Mouse (Mus musculus): ENCODE measurements around the gene Sgsm1.
"Not testable (repeated sequence)": the region's sequence is repeated elsewhere in the genome, so short reads cannot be mapped to it uniquely, and the experiment has no call there.

Sgsm1 gene

DNA sequence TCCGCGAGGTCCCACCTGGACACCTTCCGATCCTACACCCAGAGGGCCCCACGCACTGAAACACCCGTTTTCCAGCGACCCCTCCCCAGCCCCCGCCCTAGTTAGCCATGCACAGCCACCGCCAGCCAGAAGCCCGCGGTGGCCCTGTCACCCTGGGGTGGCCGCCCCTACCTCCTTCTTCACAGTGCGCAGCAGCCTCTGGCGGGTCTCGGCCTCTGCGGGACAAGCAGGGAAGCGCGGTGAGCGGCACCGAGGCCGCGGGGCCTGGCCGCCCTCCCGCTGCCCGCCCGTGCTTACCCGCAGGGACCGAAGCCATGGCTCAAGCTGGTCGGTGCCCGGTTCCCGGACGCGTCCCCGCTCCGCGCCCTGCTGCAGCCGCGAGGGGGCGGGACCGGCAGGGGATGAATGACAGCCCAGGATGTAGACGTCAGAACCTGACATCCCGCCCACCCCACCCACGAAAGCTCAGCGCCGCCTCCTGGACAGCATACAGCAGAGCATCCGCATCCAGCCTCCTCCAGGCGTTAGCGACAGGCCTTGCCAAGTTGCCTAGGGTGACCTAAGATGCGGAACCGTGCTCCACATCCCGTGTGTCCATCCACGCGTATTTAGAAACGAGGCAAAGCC, at the start of gene Sgsm1:
TSS of gene Sgsm1 (minus strand) at position 410 of the 627 bp plus-strand sequence.
- DNase-seq (ENCODE audit: low read depth): no peak

DNA sequence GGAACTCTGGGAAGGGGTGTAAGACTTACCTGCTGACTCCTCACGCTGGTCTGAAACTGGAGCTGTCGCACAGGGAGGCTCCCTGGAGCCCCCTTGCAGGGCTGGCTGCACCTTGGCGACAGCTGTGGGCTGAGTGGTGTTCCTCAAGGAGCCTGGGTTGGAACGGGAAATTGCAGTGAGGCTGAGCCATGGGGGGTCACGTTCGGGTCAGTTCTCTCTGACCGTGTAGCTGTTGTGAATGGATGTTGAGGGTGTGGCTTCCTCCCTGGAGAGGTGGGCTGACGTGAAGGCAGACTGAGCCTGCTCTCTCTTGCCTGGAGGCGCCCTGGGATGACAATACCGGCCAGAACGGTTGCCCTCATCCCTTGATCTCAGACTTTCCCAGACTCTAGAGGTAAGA, 48.2 kb upstream of the Sgsm1 start:
- no peak for DNase-seq (ENCODE audit: low read depth)

DNA sequence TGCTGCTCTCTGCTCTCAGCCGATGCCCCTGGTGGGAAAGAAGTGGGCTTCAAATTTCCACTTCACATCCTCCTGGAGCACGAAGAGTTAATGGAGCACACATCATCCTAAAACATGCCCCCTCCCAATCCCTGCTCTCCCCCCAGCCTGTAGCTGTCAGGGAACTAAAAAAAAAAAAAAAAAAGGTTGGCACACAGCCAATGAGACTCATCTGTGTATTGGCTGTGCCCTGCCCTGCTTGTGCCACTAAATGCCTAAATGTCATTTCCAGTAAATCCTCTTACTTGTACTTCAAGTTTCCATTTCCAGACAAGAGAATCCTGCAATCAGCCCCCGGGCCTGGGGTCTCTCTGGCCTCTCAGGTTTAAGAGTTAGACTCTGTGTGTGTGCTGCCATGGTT, 47.1 kb upstream of the Sgsm1 start:
- DNase-seq (ENCODE audit: low read depth): no peak

DNA sequence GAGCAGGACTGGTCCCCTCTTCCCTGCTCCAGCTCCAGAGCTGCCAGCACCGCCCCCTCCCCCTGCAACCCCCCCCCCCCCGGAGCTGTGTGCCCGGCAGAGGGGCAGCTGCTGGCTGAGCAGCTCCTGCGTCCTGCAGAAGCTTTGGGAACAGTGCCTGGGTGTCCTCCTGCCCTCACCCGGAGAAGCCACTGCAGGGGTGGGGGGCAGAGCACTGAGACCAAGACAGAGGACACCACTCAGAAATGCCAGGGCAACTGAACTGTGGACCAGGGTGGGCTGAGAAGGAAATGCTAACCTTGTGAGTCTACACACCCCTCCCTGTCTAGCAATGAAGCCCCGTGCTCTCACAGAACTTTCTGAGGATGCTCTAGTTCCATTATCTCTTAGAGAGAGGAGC, 46.6 kb upstream of the Sgsm1 start, which contains the start of gene Aym1:
TSS of gene Aym1 (plus strand) at position 109 of the 400 bp plus-strand sequence.
- DNase-seq (ENCODE audit: low read depth): no peak

DNA sequence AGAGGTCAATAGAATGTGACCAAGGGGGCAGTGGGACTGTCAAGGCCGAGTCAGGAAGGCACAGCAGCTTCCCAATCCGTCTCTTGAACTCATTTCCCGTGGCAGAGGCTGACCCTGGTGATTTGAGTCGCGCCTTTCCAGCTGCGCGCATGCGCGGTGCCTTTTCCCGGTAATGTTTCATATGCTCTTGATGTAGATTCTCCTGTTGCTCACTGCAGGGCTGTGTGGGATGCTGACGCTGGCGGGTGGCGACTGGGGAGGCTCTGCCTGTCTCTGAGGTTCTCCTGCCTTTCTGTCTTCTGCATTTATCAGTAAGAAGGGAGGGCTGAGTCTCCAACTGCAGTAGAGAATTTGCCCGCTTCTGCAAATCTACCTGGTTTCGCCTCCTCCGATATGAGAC, 43.7 kb upstream of the Sgsm1 start:
- no peak for DNase-seq (ENCODE audit: low read depth)

DNA sequence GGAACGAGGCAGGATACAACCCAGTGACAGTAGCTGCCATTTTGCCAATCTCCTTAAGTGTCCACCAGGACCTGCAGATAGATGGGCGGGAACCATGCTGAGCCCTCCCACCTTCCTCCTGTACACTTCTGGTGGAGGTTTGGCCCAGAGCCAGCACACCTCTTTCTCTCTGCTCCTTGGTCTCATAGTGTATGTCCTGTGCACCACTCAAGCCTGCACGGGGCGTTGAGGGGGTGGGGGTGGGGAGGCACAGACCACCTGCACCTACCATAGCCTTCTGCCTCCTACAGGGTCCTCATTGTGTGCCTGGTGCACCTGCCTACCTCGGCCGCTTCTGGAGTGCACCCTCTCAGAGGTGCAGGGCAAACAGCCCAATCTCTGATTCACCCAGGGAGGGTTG, 42.0 kb upstream of the Sgsm1 start:
- no peak for DNase-seq (ENCODE audit: low read depth)

DNA sequence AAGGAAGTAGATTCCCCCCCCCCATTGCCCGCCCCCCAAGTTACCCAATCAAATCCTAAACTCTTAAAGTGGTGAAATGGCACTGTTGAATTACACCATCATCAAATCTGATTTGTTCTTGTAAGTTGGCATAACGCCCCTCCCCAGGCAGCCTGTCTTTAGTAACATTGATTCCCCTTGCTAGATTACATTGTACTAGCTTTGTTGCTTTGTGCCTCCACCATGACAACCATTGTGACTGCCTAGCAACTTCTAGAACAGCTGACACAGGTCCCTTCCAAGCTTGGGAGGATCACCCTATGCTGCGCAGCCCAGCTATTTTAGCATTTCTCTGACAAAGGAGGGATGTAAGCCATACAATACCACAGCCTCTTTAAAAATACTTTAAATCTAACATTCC, 41.2 kb upstream of the Sgsm1 start:
- no peak for DNase-seq (ENCODE audit: low read depth)

DNA sequence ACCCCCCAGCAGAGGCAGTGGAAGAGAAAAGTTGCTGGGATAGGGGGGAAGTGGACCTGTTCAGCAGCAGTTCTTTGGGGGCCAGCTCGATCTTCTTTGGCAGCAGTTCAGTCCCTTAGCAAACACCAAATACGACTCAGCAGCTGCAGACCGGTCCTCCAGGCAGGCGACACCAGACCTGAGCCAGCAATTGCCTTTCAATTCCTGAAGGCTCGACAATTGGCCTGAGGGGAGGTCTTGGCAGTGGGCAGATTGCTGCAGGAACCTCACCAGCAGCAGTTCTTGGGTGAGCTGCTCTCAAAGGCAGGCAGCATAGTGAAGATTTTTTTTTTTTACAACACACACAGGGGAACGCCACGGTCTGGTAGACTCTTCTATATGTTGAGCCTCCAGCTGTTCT, 39.2 kb upstream of the Sgsm1 start:
- no peak for DNase-seq (ENCODE audit: low read depth)

DNA sequence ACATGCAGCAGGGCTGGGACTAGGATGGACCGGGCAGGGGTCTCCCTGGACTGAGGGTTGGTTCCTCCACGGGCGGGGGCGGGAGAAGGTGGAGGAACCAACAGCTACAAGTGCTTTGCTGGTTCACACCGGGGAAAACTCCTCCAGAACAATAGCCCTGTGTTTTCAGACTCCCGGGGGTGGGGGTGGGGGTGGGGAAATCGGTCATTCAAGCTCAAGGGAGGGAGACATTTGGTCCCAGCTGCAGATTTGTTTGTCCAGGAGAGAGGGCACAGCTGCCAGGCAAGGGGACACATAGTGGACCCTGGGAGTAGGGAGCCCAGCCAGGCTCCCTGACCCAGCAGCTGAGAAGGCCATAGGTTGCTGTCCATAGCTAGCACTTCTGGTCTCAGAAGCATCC, 38.6 kb upstream of the Sgsm1 start:
- no peak for DNase-seq (ENCODE audit: low read depth)

DNA sequence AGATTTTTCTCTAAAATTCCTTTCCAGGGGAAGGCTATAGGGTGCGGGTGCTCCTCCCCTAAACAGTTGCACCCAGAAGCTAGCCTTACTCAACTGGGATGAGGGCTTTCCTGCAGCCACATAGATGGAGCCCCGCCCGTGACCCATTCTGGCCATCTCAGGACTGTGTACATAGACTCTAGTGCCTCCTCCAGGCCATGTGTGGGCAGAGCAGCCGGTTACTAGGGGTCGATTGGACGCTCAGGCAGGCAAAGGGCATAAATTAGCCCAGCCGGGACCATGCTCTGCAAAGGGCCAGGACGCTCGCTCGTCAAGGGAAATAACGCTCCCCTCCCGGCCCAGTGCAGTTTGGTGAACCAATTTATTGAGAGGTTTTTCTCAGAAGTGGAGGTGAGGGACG, 38.0 kb upstream of the Sgsm1 start:
- DNase-seq (ENCODE audit: low read depth): no peak

DNA sequence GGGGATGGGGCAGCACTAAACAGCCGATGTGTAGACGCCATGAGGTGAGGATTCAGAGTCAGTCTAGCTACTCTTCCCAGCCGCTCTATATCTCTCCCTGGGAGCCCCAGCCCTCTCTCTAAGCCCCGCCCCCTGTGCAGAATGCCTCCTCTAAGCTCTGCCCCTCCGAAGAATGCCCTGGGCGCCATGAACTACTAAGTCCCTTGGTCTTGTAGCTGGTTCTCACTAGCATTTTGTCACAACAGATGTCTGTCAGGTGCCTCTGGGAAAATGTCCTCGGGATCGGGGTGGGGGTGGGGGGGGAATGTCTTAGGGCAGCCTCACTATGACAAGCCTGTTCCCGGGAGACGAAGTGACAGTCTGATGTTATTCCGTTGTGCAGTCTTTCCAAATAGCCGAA, 37.0 kb upstream of the Sgsm1 start:
- DNase-seq (ENCODE audit: low read depth): no peak

DNA sequence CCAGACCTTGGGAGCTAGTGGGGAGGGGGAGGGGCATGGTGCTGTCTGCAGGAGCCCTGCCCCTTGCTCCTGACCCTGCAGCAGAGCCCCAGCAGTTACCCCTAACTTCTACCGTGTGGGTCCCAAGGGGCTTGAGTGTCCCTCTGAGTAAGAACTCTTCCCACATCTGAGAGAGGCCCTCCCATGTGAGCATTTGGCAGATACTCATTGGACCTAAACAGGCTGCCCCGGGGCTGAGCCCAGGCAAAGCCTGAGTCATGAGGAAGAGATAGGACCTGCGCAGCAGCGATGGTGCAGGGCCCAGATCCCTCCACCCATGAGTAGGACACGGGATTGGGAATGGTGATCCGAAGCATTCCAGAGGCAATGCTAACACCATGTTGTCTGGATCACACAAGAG, 36.1 kb upstream of the Sgsm1 start:
- not testable (repeated sequence) for DNase-seq (ENCODE audit: low read depth)

DNA sequence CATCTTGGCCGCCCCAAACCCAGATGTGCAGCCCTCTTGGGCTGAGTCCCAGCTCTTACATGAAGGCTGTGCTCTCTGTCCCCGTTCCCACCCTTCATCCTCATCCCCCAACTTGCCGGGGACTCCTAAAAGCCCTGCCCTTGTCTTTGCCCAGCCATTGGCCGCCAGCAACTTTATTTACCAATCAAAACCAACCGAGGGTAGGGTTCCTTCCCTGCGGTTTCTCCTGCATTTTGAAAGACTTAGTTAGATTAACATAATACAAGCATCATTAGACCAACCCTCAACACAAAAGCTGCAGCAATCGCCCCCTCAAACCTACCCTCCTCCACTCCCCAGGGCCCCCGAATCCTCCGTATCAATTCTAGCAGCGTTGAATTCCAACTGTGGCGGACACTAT, 35.2 kb upstream of the Sgsm1 start:
- DNase-seq (ENCODE audit: low read depth): no peak

DNA sequence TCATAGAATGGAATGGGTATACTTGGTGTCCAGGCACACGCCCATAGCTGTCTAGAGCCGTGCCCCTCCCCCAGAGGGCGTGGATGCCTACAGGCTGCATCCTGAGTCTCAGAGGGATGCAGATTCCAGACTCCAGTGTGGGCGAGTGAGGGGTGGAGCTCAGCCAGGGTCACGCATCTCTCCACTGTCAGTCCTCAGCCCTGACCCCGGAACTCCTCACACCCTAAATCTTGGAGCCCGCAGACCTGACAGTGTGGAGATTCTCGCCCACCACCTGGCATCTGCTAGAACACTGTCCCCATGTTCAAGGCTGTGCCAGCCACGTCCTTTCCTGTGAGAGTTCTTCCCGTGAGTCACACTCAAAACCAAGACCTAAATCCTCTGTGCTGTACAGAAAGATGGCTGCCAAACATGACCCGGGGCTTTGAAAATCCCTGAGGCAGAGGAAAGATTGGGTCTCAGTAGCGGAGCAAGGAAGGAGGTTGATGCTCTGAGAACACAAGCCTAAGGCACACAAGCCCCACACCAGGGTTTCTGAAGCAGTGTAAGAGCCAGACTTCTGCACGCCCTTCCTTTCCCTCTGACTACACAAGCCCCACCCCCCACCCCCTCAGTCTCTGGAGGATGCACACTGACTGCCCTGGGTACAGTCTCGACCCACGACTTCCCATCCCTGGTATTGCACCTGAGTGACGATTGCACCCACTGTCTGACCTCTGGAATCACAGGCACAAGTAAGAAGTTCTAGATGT, 34.2 kb upstream of the Sgsm1 start:
- DNase-seq (ENCODE audit: low read depth): no peak

DNA sequence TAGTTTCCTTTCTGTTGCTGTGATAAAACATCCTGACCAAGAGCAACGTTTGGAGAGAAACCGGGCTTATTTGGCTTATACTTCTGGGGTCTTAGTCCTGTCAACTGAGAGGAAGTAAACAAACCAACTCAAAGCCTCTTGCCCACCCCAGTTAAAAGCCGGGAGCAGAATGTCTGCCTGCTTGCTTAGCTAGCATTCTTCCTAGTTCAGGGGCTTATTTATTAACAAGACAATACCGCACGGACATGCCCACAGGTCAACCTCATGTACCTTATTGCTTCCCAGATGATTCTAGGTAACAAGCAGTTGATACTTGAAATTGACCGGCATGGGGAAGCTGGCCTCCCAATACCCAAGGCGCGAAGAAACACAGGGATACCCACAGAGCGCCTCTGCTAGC, 25.7 kb upstream of the Sgsm1 start:
- DNase-seq (ENCODE audit: low read depth): no peak

DNA sequence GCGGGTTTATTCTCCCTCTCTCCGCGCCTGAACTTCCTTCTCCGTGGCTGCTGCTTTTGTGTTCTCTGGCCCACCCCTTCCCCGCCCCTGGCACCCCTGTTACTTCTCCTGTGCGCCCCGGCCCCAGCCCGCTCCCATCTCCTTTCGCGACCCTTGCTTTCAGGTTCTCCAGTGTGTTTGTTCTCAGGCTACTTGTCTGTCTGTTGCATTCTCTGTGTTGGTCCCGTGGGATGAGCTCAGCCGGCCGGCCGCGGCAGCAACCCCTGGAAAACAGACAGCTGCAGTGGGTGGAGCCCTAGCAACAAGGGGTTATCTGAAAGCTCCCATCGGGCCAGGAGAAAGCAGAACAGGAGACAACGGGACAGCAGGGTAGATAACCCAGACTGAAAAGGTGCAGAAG, 25.1 kb upstream of the Sgsm1 start:
- DNase-seq (ENCODE audit: low read depth): no peak

DNA sequence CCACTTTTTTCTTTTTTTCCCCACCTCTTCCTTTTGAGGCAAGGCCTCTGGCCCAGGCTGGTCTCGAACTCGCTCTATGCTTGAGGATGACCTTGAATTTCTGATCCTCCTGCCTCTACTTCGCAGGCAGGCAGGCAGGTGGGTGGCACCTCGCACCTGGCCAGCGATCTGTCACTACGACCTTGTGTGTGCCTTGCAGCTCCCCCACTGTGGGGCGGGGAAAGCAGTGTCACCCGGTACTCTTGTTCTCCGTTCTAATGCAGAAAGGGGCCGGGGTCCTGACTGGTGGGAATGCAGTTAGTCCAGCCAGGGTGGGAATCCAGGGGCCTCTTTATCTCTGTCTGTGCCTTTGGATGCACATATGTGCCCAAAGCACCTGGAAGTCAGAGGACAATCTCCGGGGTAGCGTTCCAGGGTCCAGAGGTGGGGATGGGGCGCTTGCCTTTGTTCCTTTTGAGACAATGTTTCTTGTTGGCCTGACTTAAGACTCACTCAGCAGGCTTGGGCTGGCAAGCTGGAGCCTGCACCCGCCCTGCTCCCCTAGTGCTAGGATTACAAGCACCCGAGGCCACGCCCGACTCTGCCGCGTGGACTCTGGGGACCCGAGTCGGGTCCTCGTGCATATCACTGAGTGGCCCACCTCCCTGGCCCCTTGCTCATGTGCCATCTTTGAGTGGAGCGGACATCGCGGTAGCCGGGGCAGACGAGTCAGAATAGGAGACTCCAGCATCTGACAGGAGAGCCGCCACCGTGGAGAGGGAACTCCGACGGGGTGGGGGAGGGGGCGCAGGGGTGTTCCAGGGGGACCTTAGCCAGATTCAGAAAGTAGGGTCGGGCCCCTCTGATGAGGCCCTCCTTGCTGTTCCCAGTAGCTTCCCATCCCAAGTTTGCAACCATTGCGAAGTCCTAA, 24.3 kb upstream of the Sgsm1 start:
- DNase-seq (ENCODE audit: low read depth): no peak

DNA sequence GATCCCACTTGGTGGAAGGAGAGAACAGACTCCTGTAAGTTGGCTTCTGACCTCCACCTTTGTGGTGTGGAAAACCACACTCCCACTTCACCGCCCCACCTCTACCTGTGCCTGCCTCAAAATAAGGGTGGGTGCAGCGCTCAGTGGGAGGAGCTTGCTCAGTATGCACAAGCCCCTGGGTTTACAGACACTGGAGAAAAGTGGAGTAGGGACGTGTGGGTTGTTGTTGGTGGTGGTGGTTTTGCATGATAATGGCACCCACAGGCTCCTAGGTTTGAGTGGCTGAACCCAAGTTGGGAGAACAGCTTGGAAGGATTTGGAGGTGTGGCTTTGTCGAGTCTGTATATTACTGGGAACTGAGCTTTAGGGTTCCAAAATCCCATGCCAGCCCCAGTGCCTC, 22.3 kb upstream of the Sgsm1 start:
- DNase-seq (ENCODE audit: low read depth): no peak

DNA sequence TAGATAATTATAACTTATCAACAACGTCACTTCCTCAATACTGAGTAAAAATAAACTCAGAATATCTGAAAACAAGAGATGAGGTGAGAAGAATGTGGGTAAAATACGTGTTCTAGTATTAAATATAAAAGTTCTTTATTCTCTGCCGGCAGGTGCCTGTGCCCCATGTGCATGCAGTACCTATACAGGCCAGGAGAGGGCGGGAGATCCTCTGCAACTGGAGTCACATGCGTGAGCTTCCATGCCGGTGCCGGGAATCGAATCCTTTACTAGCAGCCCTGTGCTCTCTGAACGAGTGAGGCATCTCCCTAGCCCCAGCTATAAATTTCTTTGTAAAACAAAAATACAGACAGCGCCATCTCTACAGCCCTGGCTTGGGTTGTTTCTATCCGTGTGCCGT, 21.7 kb upstream of the Sgsm1 start:
- no peak for DNase-seq (ENCODE audit: low read depth)

DNA sequence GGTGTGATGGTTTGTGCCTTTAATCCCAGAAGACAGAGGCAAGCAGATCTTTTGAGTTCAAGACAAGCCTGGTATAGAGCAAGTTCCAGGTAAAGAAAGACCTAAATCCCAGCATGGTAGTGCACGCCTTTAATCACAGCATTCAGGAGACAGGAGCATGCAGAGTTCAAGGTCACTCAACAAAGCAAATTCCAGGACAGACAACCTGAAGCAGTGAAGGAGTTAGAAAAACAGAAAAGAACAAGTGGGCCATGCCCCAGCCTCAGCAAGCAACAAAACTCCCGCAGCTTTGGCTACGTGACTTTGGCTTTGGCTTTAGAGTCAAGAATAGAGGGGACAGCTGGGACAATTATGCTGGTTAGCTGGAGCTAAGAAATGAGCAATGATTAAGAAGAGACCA, 19.6 kb upstream of the Sgsm1 start:
- no peak for DNase-seq (ENCODE audit: low read depth)

DNA sequence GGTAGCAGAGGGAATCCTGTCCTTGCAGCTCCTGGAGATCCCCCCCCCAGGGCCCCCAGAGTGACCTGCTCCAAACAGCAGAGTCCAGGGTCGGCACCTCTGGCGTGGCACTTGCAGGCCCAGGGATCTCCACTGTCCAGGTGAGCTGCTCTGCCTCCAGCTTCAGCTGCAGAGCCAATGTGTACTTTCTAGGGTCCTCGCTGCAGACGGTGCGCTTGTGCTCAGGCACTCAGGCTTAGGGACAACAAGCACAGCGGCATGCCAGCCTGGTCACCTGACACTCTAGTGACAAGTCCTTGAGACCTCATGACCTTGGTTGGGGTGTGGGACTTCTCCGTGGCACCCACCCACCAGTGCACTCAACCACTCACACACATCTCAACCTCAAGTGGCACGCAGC, 18.9 kb upstream of the Sgsm1 start:
- no peak for DNase-seq (ENCODE audit: low read depth)

DNA sequence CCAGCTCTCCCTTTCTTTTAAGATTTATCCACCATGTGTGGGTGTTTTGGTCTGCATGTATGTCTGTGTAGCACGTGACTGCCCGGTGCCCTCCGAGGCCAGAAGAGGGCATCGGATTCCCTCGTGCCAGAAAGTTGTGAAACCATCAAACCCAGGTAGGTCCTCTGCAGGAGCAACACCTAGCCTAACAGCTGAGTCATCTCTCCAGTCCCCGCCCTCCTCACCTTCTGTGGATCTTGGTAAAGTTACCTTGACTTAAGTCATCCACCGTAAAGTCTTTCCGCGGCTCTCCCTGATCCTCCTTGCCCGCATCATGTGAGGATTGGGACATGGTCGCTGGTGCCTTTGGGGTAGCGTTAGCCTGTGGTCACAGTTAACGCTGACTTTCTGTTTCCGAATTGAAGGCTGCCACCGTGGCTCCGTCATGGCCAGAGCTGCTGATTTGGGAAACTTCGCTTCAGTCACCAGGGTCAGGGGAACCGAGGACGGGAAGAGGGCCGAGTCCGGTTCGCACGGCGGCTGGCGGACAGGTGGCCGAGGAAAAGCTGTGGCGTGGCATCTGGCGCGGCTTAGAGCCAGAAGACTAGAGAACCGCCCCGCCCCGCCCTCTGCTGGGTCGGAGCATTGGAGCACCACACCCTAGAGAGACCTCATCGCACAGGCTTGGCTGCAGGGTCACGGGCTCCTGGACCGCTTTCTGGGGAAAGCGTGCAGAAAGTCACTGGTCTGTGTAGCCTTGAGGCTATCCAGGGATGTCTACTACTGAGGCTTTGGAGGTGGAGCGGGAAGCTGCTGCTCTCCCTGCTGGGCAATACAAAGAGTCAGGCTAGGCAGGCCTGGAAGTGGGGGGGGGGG, 13.4 kb upstream of the Sgsm1 start:
- no peak for DNase-seq (ENCODE audit: low read depth)
